Mouse (Mus musculus) stomach, embryonic 16.5 days (tissue): ENCODE measurements around the gene Smap1. TPM values are rescaled to one million over a fixed set of nuclear protein-coding genes. Genes with fewer than 3 reads are reported as not detected.
A peak's percentile ranks its signal among the peaks of the same experiment; 100 is the strongest.

Experiments
- ATAC-seq: fragments of 200-750 bp; cut with Nextera tagmentation; 2 replicates; pipeline ENCODE4 v1.8.0; 2017; ENCODE audit warnings: moderate number of reproducible peaks, moderate TSS enrichment; ENCODE audit not compliant: insufficient read depth, low FRiP score
- H3K27ac ChIP-seq: fragments of 300-500 bp; sonication (generic); 2 replicates; pipeline ENCODE4 v1.5.1; 2014; ENCODE audit warnings: low read length
- H3K27me3 ChIP-seq: fragments of 300-500 bp; sonication (generic); 2 replicates; pipeline ENCODE4 v1.6.1; 2014; ENCODE audit warnings: low read length, control low read depth, mixed read lengths; ENCODE audit not compliant: control insufficient read depth, insufficient read depth
- H3K36me3 ChIP-seq: fragments of 300-500 bp; sonication (generic); 2 replicates; pipeline ENCODE4 v1.6.1; 2014; ENCODE audit warnings: low read length; ENCODE audit not compliant: control insufficient read depth, insufficient read depth
- H3K4me1 ChIP-seq: fragments of 300-500 bp; sonication (generic); 2 replicates; pipeline ENCODE4 v1.6.1; 2014; ENCODE audit warnings: low read length, control low read depth, mixed read lengths; ENCODE audit not compliant: control insufficient read depth, insufficient read depth
- H3K4me2 ChIP-seq: fragments of 300-500 bp; sonication (generic); 2 replicates; pipeline ENCODE4 v1.6.1; 2014; ENCODE audit warnings: low read depth, low read length, mixed read lengths
- H3K4me3 ChIP-seq: fragments of 300-500 bp; sonication (generic); replicated peaks from 2 replicates; pipeline ENCODE4 v1.5.1; 2014; ENCODE audit warnings: mild to moderate bottlenecking, low read length
- H3K9ac ChIP-seq: fragments of 300-500 bp; sonication (generic); 2 replicates; pipeline ENCODE4 v1.6.1; 2014; ENCODE audit warnings: low read length
- H3K9me3 ChIP-seq: fragments of 300-500 bp; sonication (generic); replicated peaks from 2 replicates; pipeline ENCODE4 v1.6.1; 2016; ENCODE audit warnings: low read length, control low read depth; ENCODE audit not compliant: control insufficient read depth
- WGBS: fragments of 180-500 bp; shearing (Covaris S2); extraction: QIAGEN DNeasy Blood & Tissue Kit; methylation state at CpG from one replicate; pipeline ENCODE4 v1.1.7; 2014; 5-methylcytosine and 5-hydroxymethylcytosine counted together
- polyA plus RNA-seq: library from polyadenylated mRNA; unstranded; fragments of >200 nt; fragmentation: Nextera tagmentation; extraction: Ambion mirVana; gene quantifications from 2 replicates; pipeline ENCODE4 v1.2.1, GENCODE M21; 2015

Smap1 gene
- polyA plus RNA-seq, 1 experiment from 2014 or later = 22.8 TPM

- WGBS = 84% methylated on average over 3 of the region's 3 CpGs
- Histone ChIP-seq H3K27ac (no peak overlapping the region), H3K9ac (no peak overlapping the region), H3K9me3 (0 out of 2 replicates have a peak, but pooled peaks cover 5% of the 10 kb centered on the region), H3K27me3 (no peaks in the 10 kb centered on the region), H3K4me1 (no peaks in the 10 kb centered on the region), H3K36me3 (no peaks in the 10 kb centered on the region), H3K4me2 (no peak overlapping the region), H3K4me3 (no peak overlapping the region)
- ATAC-seq = no peak
Measured at GRCm38 (mm10) chr1:23928371-23928770, 6.3 kb upstream of the Smap1 start.

GRCm38 (mm10) chr1:23923779-23924708, 1.9 kb upstream of the Smap1 start:
- 78% methylated on average over 7 of the region's 7 CpGs for WGBS
- no peak overlapping the region for H3K27ac ChIP-seq

GRCm38 (mm10) chr1:23922530-23922884, 390 bp upstream of the Smap1 start:
- Histone ChIP-seq H3K4me3 (peak overlapping the region; percentile 97), H3K4me2 (peak overlapping the region; percentile 79), H3K27ac (no peak overlapping the region), H3K9ac (peak overlapping the region; percentile 97), H3K36me3 (no peaks in the 10 kb centered on the region), H3K9me3 (0 out of 2 replicates have a peak, but pooled peaks cover 5% of the 10 kb centered on the region), H3K27me3 (no peaks in the 10 kb centered on the region), H3K4me1 (peaks cover 4% of the 10 kb centered on the region)
- WGBS = 28% methylated on average over 9 of the region's 9 CpGs
- no peak; the same call in 1 of the 2 replicates for ATAC-seq

More at GRCm38 (mm10) chr1:23923779-23924708, 1.9 kb upstream of the Smap1 start:
- Histone ChIP-seq H3K36me3 (no peaks in the 10 kb centered on the region), H3K27me3 (no peaks in the 10 kb centered on the region), H3K4me2 (no peak overlapping the region), H3K9me3 (0 out of 2 replicates have a peak, but pooled peaks cover 5% of the 10 kb centered on the region), H3K9ac (no peak overlapping the region), H3K4me1 (peaks cover 3% of the 10 kb centered on the region), H3K4me3 (no peak overlapping the region)
- ATAC-seq = no peak

GRCm38 (mm10) chr1:23920275-23920674, 1.8 kb downstream of the Smap1 start:
- 29% methylated on average over 2 of the region's 2 CpGs for WGBS
- Histone ChIP-seq H3K4me3 (0 out of 2 replicates have a peak overlapping the region, but pooled peaks have one; percentile 17), H3K9me3 (no peaks in the 10 kb centered on the region), H3K36me3 (no peaks in the 10 kb centered on the region), H3K4me2 (peak overlapping the region; percentile 42), H3K27me3 (no peaks in the 10 kb centered on the region), H3K4me1 (peaks cover 9% of the 10 kb centered on the region), H3K9ac (no peak overlapping the region), H3K27ac (no peak overlapping the region)
- ATAC-seq = no peak

GRCm38 (mm10) chr1:23919086-23919485, 3.0 kb downstream of the Smap1 start:
- ATAC-seq = no peak
- Histone ChIP-seq H3K9me3 (no peaks in the 10 kb centered on the region), H3K9ac (no peak overlapping the region), H3K4me3 (no peak overlapping the region), H3K4me1 (peaks cover 9% of the 10 kb centered on the region), H3K27me3 (no peaks in the 10 kb centered on the region), H3K27ac (no peak overlapping the region), H3K36me3 (no peaks in the 10 kb centered on the region), H3K4me2 (no peak overlapping the region)
- WGBS = 80% methylated on average over 4 of the region's 4 CpGs

- Histone ChIP-seq H3K27ac (no peak overlapping the region), H3K4me3 (no peak overlapping the region), H3K9me3 (no peaks in the 10 kb centered on the region), H3K4me2 (no peak overlapping the region), H3K27me3 (no peaks in the 10 kb centered on the region), H3K9ac (no peak overlapping the region), H3K36me3 (no peaks in the 10 kb centered on the region), H3K4me1 (peaks cover 8% of the 10 kb centered on the region)
- 87% methylated on average over 4 of the region's 4 CpGs for WGBS
- ATAC-seq = no peak
Measured at GRCm38 (mm10) chr1:23915483-23915882, 6.6 kb downstream of the Smap1 start.

GRCm38 (mm10) chr1:23912988-23913387, 9.1 kb downstream of the Smap1 start:
- no peak for ATAC-seq
- no peaks in the 10 kb centered on the region for H3K27me3 ChIP-seq
- no peak overlapping the region for H3K4me2 ChIP-seq
- 75% methylated on average over 2 of the region's 2 CpGs for WGBS
- no peak overlapping the region for H3K27ac ChIP-seq
- no peaks in the 10 kb centered on the region for H3K36me3 ChIP-seq
- no peak overlapping the region for H3K4me3 ChIP-seq
- H3K4me1 ChIP-seq = peaks cover 5% of the 10 kb centered on the region; the same call in 1 of the 2 replicates
- H3K9me3 ChIP-seq = no peaks in the 10 kb centered on the region
- H3K9ac ChIP-seq = no peak overlapping the region

- Histone ChIP-seq H3K9ac (no peak overlapping the region), H3K4me3 (no peak overlapping the region), H3K27ac (no peak overlapping the region), H3K36me3 (no peaks in the 10 kb centered on the region), H3K9me3 (no peaks in the 10 kb centered on the region), H3K4me2 (no peak overlapping the region), H3K27me3 (no peaks in the 10 kb centered on the region), H3K4me1 (no peaks in the 10 kb centered on the region)
- no peak for ATAC-seq
Measured at GRCm38 (mm10) chr1:23906082-23906481, 16.0 kb downstream of the Smap1 start.

- Histone ChIP-seq H3K27me3 (no peaks in the 10 kb centered on the region), H3K4me2 (no peak overlapping the region), H3K9me3 (no peaks in the 10 kb centered on the region), H3K27ac (no peak overlapping the region), H3K36me3 (no peaks in the 10 kb centered on the region), H3K4me3 (no peak overlapping the region), H3K4me1 (no peaks in the 10 kb centered on the region), H3K9ac (no peak overlapping the region)
- ATAC-seq = no peak
- 85% methylated on average over 3 of the region's 3 CpGs for WGBS
Measured at GRCm38 (mm10) chr1:23903340-23903739, 18.8 kb downstream of the Smap1 start.
